Mouse (Mus musculus): ENCODE measurements around the gene Islr. TPM values are rescaled to one million over a fixed set of nuclear protein-coding genes. Genes with fewer than 3 reads are reported as not detected.

The Islr gene
- total RNA-seq, 2 experiments from 2014 or later = 46.5 to 47.1 TPM

- DNase-seq = peak; percentile 61
Measured at GRCm38 (mm10) chr9:58220218-58220903, 16.3 kb upstream of the Islr start.

- DNase-seq = no peak
Measured at GRCm38 (mm10) chr9:58218539-58218938, 14.4 kb upstream of the Islr start.

GRCm38 (mm10) chr9:58216402-58216801 is 12.3 kb upstream of the Islr start:
- DNase-seq = peak; percentile 62

GRCm38 (mm10) chr9:58214519-58215180 is 10.5 kb upstream of the Islr start:
- no peak for DNase-seq

GRCm38 (mm10) chr9:58213865-58214264 is 9.8 kb upstream of the Islr start:
- DNase-seq = no peak

DNA sequence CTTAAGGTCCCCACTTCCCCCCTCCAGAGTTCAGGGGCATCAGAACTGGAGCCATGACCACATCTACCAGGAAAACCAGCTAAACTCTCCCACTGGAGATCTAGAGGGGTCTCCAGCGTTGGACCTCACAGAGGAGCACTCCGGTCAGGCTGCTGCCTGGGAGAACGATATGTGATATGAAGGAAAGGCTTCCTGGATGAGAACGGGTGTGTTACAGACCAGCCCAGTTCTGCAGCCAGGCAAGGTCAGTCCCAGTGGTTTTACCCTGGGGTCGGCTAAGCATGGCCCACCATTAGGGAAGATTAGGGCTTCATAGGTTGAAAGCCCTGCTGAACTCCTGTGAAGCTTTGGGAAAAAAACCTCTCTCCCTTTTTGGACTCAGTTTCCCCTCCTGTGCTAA is 9.3 kb upstream of the Islr start:
- no peak for DNase-seq

DNA sequence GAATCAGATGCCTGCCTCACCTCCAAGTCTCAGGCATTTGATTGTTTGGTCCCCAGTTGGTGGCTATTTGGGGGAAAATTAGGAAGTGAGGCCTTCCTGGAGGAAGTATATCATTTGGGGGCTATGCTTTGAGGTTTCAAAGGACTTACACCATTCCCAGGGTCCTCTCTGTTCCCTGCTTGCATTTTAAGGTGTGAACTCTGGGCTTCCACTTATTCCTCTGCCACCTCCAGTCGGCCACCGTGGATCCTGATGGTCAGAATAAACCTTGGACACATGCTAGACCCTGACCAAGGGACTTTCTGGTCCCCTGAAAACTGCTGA is 6.2 kb upstream of the Islr start:
- no peak for DNase-seq

DNA sequence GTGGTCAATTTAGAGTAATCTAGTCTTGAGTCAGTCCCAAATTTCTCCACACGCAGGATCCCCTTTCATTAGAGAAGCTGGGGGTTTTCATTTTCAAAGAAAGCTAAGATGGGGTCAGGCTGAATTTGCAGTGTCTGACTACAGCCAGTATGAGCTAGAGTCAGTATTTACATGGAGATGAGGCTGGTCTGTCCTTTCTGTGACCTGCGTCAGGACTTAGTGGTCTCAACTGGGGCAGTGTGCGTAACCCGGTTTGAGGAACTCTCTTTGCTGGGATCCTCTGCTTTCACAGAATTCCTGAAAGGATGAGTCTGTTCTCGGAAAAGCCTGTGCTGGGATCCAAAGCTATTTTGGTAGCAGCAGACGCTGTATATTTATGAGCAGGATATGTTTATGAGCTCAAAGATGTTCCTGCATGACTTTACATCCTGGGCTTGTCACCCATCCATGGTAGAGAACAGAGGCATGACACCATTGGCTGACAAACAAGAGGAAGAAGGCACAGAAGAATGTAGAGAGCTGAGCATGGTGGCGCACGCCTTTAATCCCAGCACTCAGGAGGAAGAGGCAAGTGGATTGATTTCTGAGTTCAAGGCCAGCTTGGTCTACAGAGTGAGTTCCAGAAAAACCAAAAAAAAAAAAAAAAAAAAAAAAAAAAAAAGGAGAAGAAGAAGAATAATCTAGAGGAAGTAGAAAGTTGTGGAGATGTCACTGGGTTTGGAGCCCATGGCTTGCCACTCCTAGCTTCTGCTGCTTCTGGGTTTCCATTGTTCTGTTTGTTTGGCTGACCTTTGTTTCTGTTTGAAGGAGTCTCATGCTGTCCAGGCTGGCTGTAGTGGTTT is 5.6 kb upstream of the Islr start:
- no peak for DNase-seq

DNA sequence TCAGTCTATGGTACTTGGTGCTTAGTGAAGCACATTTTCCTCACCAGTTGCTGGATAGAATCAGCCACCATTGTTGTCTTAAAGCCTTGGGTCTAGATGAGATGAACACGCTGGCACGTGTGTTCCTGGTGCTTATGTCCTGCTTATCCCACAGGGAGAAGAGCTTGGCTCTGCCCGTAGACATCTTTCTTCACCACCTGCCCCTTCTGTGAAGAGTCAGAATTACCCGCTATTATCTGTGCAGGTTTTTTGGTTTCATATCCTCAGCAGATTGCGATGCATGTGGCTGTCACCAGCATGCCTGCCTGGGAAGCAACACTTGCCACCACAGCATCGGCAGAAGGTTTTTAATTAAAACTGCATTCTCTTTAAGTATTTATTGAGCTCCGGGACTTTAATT is 1.9 kb upstream of the Islr start:
- no peak for DNase-seq

DNA sequence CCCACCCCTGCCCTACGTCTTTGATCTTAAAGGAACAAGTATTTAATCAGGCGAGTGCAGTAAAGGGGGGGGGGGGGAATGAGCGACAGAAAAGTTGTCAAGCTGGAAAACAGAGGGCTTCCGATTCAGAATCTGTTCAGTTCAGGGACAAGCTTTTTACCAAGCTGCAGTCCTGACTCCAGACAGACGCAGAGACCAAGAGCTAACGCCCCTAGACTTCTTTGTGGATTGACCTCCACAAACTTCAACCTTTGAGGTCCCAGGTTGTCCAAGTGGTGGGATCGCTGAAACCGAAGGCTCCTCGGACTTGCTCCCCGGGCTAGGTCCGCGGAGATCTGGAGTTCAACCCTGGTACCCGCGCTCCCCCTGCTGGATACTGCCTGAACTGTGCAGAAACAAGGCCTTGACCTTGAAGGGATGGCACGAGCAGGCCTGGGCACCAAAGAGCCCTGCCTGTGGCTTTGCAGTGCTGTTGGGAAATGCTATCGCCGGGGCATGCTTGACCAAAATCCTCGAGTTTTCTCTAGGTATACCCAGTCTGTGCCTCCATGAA is 418 bp upstream of the Islr start:
- DNase-seq = peak; percentile 98

- DNase-seq = no peak
Measured at GRCm38 (mm10) chr9:58202676-58203453, 1.2 kb downstream of the Islr start.

GRCm38 (mm10) chr9:58201861-58202549 is 2.1 kb downstream of the Islr start:
- DNase-seq = no peak

DNA sequence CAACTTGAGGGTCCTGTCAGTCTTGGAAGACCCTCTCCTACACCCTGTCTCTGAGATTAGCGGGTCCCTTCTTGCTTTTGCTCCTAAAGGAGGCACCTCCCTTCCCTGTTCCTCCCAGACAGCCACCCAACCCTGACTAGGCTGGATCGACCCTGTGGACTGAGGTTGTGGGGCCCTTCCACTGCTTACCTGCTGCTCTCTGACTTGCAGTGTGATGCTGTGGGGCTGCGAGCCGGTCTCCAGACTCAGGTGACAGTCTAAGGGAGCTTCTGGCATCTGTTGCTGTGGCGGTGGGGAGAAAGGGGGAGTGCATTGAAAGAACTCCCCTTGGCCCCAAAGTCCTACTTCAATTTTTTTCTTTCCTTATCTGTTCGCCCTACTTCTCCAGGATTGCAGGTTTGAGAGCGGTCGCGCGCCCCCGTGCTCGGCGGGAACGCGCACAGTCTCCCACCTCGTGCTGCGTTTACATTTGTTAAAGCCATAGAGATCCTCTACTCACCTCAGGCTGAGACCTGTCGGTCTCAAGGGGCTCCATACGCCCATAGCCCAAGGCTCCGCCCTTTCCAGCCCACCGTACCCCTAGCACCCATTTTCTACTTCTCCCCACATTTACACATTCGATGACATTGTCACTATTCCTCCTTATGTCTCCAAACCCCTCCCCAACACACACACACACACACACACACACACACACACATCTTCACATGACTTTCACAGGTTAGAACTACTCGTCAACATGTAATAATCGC is 2.8 kb downstream of the Islr start:
- no peak for DNase-seq

GRCm38 (mm10) chr9:58200270-58201090 is 3.6 kb downstream of the Islr start:
- DNase-seq = no peak

DNA sequence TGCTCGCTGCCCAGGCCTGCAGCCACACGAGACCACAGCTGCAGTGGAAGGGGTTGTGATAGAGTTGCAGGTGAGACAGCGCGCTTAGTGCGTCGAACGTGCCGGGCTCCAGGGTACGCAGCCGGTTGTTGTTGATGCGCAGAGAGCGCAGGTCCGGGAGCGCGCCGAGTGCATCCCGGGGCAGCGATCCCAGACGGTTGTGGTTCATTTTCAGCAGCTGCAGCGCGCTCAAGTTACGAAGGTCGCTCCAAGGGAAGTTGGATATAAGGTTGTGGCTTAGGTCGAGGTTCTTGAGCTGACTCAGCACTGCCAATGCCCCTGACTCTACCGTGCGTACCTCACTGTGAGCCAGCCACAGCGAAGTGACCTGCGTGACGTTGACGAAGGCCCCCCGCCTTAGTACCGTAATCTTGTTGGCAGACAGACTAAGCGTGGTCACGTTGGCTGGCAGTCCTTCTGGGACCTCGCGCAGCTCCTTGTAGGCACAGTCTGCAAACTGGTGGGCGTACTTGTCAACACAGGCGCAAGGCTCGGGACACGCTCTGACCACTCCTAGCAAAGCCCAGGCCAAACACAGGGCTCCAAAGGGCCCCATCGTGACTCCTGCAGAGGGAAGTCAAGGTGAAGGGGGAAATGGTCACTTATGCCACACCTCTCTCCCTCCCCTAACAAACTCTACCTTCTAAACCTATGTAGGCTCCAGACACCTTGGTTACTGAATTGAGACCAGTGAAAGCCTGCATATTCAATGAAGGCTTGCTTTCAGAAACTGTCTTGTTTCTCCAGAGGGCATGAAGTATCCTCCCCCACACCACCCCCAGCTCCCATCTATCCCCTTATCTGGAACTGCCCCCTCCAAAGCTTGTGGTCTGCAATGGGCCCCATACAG is 4.5 kb downstream of the Islr start:
- no peak for DNase-seq

- DNase-seq = no peak
Measured at GRCm38 (mm10) chr9:58198801-58199371, 5.2 kb downstream of the Islr start.

GRCm38 (mm10) chr9:58197781-58198701 is 6.1 kb downstream of the Islr start:
- DNase-seq = peak; percentile 72

All from adrenal gland, postnatal 10 days (tissue).